Mouse (Mus musculus): Measurements from ENCODE around the gene Hoxb3. TPM values are rescaled to one million over a fixed set of nuclear protein-coding genes. Genes with fewer than 3 reads are reported as not detected.

Gene Hoxb3
- polyA plus RNA-seq, 1 experiment from 2014 or later: 0.45 TPM

DNA sequence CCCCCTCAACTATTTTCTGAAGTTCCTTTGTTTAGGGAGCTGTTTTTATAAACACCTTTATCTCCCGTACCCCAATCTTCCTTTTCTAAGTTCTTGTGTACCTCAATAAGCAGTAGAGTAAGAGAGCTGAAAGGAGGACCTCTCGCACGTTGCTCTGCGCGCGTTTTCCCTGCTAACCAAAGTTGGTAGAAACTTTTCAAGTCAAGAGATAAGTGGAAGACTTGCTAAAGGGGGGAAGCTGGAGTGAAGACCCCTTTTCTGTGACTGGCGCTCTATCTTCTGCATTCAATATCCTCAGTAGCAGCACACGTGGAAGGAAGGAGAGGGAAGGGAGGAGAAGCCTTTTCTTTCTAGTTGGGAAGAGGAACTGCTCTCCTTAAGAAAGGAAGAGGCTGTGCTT, 1.8 kb downstream of the Hoxb3 start:
- peaks cover 98% of the 10 kb centered on the region for H3K27me3 ChIP-seq (replicated peaks)
- WGBS: 9% methylated on average over 8 of the region's 8 CpGs
- no peak overlapping the region for H3K9ac ChIP-seq
- H3K4me1 ChIP-seq (replicated peaks): peaks cover 3% of the 10 kb centered on the region; the same call in 1 of the 2 replicates
- no peaks in the 10 kb centered on the region for H3K36me3 ChIP-seq
- no peaks in the 10 kb centered on the region for H3K9me3 ChIP-seq (replicated peaks)
- H3K4me3 ChIP-seq: no peak overlapping the region
- no peak overlapping the region for H3K27ac ChIP-seq (ENCODE audit: poor library complexity, severe bottlenecking)
- no peak overlapping the region for H3K4me2 ChIP-seq
- ATAC-seq (ENCODE audit: insufficient number of reproducible peaks, low FRiP score): no peak

DNA sequence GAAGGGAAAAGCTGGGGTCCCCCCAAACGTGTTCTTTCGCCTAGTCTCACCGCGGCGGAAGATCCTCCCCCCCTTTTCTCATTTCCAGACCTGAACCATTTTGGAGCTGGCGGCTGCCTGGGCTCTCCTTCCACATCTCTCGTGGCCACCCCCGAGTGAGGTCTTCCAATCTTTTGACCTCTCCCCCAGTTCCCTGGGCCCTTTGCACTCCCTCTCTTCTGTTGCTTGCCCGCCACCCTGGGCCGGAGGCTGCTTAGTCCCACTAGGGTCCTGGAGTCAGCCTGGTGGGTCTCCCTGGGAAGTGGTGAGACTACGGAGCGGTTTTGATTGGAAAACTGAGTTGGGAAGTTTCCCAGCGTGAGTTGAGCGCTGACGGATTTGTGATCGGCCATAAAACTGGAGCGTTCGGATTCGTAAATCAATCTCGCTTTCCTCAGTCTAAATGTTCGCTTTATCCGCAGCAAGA, 2.7 kb downstream of the Hoxb3 start:
- Histone ChIP-seq H3K36me3 (no peaks in the 10 kb centered on the region), H3K4me2 (peak overlapping the region; percentile 18; the same call in 1 of the 2 replicates), H3K9ac (no peak overlapping the region), H3K4me1 (replicated peaks) (no peaks in the 10 kb centered on the region), H3K27ac (ENCODE audit: poor library complexity, severe bottlenecking) (no peak overlapping the region), H3K9me3 (replicated peaks) (no peaks in the 10 kb centered on the region), H3K4me3 (0 out of 2 replicates have a peak overlapping the region, but pooled peaks have one; percentile 1), H3K27me3 (replicated peaks) (peaks cover 99% of the 10 kb centered on the region)
- 8% methylated on average over 22 of the region's 22 CpGs for WGBS
- ATAC-seq (ENCODE audit: insufficient number of reproducible peaks, low FRiP score): no peak

DNA sequence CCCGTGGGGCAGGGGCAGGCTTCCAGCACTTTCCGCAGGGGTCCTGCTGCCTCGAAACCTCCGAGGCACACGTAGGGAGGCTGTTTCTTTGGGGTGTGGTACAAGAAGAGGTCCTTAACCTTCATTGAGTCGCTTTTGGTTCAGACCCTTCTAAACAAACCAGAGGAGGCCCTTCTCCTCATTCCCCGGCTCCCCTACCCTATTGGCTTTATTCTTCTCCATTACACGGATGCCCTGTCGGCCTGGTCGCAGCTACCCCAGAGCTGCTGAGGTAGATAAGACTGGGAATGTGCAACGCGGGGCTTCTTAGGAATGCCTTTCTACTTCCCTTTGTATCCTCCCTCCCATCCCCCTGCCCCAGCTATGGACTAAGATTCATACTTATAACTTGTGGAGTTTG, 3.6 kb downstream of the Hoxb3 start:
- Histone ChIP-seq H3K4me1 (replicated peaks) (no peaks in the 10 kb centered on the region), H3K27me3 (replicated peaks) (peaks cover 100% of the 10 kb centered on the region), H3K9ac (no peak overlapping the region), H3K4me3 (no peak overlapping the region), H3K9me3 (replicated peaks) (no peaks in the 10 kb centered on the region), H3K36me3 (no peaks in the 10 kb centered on the region), H3K27ac (ENCODE audit: poor library complexity, severe bottlenecking) (no peak overlapping the region), H3K4me2 (no peak overlapping the region)
- ATAC-seq (ENCODE audit: insufficient number of reproducible peaks, low FRiP score): no peak
- 4% methylated on average over 12 of the region's 12 CpGs for WGBS

DNA sequence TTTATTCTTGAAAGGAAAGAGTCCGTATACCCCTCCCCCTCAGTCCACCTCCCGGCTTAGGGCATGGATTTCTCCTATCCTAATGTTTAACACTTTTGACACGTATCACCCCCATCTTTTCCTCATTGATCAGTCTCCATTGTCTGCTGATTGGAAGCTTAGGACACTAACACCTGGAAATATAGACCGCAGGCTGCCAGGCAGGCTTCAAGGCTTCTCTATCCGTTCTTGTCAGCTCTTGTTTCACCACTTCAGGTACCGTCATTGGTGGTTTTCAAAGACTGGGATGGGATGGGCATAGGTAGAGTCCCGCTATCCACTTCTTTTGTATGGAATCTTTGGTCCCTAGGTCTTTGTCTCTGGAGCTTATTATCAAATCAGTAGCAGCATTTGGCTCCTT, 4.0 kb downstream of the Hoxb3 start:
- 5% methylated on average over 7 of the region's 7 CpGs for WGBS
- H3K9ac ChIP-seq: no peak overlapping the region
- H3K4me1 ChIP-seq (replicated peaks): no peaks in the 10 kb centered on the region
- no peaks in the 10 kb centered on the region for H3K9me3 ChIP-seq (replicated peaks)
- peaks cover 100% of the 10 kb centered on the region for H3K27me3 ChIP-seq (replicated peaks)
- H3K4me2 ChIP-seq: no peak overlapping the region
- no peak for ATAC-seq (ENCODE audit: insufficient number of reproducible peaks, low FRiP score)
- H3K27ac ChIP-seq (ENCODE audit: poor library complexity, severe bottlenecking): no peak overlapping the region
- H3K36me3 ChIP-seq: no peaks in the 10 kb centered on the region
- H3K4me3 ChIP-seq: no peak overlapping the region

GRCm38 (mm10) chr11:96327750-96328149, 4.6 kb downstream of the Hoxb3 start:
- no peak overlapping the region for H3K27ac ChIP-seq (ENCODE audit: poor library complexity, severe bottlenecking)
- H3K9ac ChIP-seq: no peak overlapping the region
- 13% methylated on average over 5 of the region's 5 CpGs for WGBS
- H3K36me3 ChIP-seq: no peaks in the 10 kb centered on the region
- H3K4me3 ChIP-seq: no peak overlapping the region
- H3K9me3 ChIP-seq (replicated peaks): no peaks in the 10 kb centered on the region
- H3K4me2 ChIP-seq: no peak overlapping the region
- 0 out of 2 replicates have a peak, but pooled peaks cover 2% of the 10 kb centered on the region for H3K4me1 ChIP-seq (replicated peaks)
- no peak for ATAC-seq (ENCODE audit: insufficient number of reproducible peaks, low FRiP score)
- peaks cover 100% of the 10 kb centered on the region for H3K27me3 ChIP-seq (replicated peaks)

DNA sequence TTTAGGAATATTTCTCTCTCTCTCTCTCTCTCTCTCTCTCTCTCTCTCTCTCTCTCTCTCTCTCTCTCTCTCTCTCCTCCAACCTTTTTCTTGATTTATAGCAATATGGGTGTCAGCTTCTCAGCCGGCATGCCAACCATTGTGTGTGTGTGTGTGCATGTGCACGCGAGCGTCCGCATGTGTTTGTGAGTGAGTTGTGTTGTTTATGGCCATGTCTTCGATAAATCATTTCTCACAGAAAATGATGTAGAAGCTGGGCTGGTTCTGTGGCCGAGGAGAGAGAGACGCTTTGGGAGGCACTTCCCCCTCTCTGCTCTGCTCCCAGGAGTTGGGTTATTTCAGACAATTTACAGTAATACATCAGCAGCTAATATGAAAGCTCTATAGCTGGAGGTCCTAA, 5.5 kb downstream of the Hoxb3 start:
- 12% methylated on average over 8 of the region's 8 CpGs for WGBS
- Histone ChIP-seq H3K4me1 (replicated peaks) (0 out of 2 replicates have a peak, but pooled peaks cover 6% of the 10 kb centered on the region), H3K4me2 (no peak overlapping the region), H3K4me3 (no peak overlapping the region), H3K27me3 (replicated peaks) (peaks cover 100% of the 10 kb centered on the region), H3K9me3 (replicated peaks) (no peaks in the 10 kb centered on the region), H3K36me3 (no peaks in the 10 kb centered on the region), H3K9ac (no peak overlapping the region), H3K27ac (ENCODE audit: poor library complexity, severe bottlenecking) (no peak overlapping the region)
- no peak for ATAC-seq (ENCODE audit: insufficient number of reproducible peaks, low FRiP score)

- Histone ChIP-seq H3K4me2 (peak overlapping the region; percentile 62; the same call in 1 of the 2 replicates), H3K9me3 (replicated peaks) (no peaks in the 10 kb centered on the region), H3K4me1 (replicated peaks) (0 out of 2 replicates have a peak, but pooled peaks cover 6% of the 10 kb centered on the region), H3K27ac (ENCODE audit: poor library complexity, severe bottlenecking) (no peak overlapping the region), H3K4me3 (peak overlapping the region; percentile 40), H3K36me3 (no peaks in the 10 kb centered on the region), H3K27me3 (replicated peaks) (peaks cover 100% of the 10 kb centered on the region), H3K9ac (no peak overlapping the region)
- whole genome bisulfite sequencing: 2% methylated on average over 8 of the region's 8 CpGs
- no peak for ATAC-seq (ENCODE audit: insufficient number of reproducible peaks, low FRiP score)
Observed at GRCm38 (mm10) chr11:96332105-96332504, 9.0 kb downstream of the Hoxb3 start.

GRCm38 (mm10) chr11:96332618-96333032, 9.5 kb downstream of the Hoxb3 start:
- no peak for ATAC-seq (ENCODE audit: insufficient number of reproducible peaks, low FRiP score)
- Histone ChIP-seq H3K4me3 (peak overlapping the region; percentile 40), H3K9me3 (replicated peaks) (no peaks in the 10 kb centered on the region), H3K27me3 (replicated peaks) (peaks cover 100% of the 10 kb centered on the region), H3K4me1 (replicated peaks) (0 out of 2 replicates have a peak, but pooled peaks cover 6% of the 10 kb centered on the region), H3K4me2 (peak overlapping the region; percentile 62), H3K27ac (ENCODE audit: poor library complexity, severe bottlenecking) (0 out of 2 replicates have a peak overlapping the region, but pooled peaks have one; percentile 14), H3K9ac (peak overlapping the region; percentile 57), H3K36me3 (no peaks in the 10 kb centered on the region)
- WGBS: under 1% methylated on average over 33 of the region's 35 CpGs

GRCm38 (mm10) chr11:96333241-96334001, 10.3 kb downstream of the Hoxb3 start:
- WGBS: 11% methylated on average over 17 of the region's 17 CpGs
- Histone ChIP-seq H3K4me2 (peak overlapping the region; percentile 62), H3K9me3 (replicated peaks) (no peaks in the 10 kb centered on the region), H3K36me3 (no peaks in the 10 kb centered on the region), H3K27ac (ENCODE audit: poor library complexity, severe bottlenecking) (0 out of 2 replicates have a peak overlapping the region, but pooled peaks have one; percentile 14), H3K9ac (peak overlapping the region; percentile 57), H3K27me3 (replicated peaks) (peaks cover 100% of the 10 kb centered on the region), H3K4me1 (replicated peaks) (0 out of 2 replicates have a peak, but pooled peaks cover 6% of the 10 kb centered on the region), H3K4me3 (peak overlapping the region; percentile 40)
- ATAC-seq (ENCODE audit: insufficient number of reproducible peaks, low FRiP score): no peak

DNA sequence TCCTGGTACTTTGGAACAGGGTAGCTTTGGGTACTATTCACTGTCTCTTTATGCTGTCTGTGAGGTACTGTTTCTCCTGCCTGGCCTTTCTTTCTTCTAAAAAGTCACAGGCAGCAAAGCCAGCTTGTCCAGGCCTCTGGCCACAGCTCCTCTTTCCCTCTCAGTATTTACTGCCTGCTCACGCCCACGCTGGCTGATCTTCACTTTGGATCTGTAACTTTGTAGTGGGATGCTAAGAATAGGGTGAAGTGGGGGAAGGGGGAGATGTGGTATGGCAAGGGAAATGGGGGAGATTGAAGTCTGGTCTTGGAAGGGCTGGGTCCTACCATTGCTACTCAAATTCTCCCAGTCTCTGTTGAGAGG, 10.9 kb downstream of the Hoxb3 start:
- Histone ChIP-seq H3K27ac (ENCODE audit: poor library complexity, severe bottlenecking) (no peak overlapping the region), H3K9ac (no peak overlapping the region), H3K4me3 (no peak overlapping the region)

DNA sequence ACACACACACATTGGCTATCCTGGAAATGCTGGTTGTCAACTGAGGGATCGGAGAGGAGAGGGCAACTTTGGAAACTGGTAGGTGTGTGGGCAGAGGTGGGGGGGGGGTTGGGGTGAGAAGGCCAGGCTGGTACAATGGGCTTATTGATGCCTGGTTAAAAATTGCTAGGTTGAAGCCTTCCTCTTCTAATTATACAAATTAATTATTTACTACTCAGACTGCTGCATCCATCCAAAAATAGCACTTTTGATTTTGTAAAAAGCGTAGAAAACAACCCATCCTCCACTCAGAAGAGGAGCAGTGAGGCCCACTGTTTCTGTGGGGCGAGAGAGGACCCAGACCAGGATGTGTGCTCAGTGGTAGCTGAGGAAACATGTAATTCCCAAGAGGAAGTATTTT, 11.9 kb downstream of the Hoxb3 start:
- Histone ChIP-seq H3K9me3 (replicated peaks) (no peaks in the 10 kb centered on the region), H3K4me1 (replicated peaks) (0 out of 2 replicates have a peak, but pooled peaks cover 6% of the 10 kb centered on the region), H3K9ac (no peak overlapping the region), H3K36me3 (no peaks in the 10 kb centered on the region), H3K4me2 (no peak overlapping the region), H3K27ac (ENCODE audit: poor library complexity, severe bottlenecking) (no peak overlapping the region), H3K4me3 (no peak overlapping the region), H3K27me3 (replicated peaks) (peaks cover 100% of the 10 kb centered on the region)
- WGBS: 55% methylated on average over 3 of the region's 3 CpGs
- no peak for ATAC-seq (ENCODE audit: insufficient number of reproducible peaks, low FRiP score)

More for the DNA sequence above, 10.9 kb downstream of the Hoxb3 start:
- no peak for ATAC-seq (ENCODE audit: insufficient number of reproducible peaks, low FRiP score)
- H3K9me3 ChIP-seq (replicated peaks): no peaks in the 10 kb centered on the region
- WGBS: 16% methylated on average over 2 of the region's 2 CpGs
- H3K4me2 ChIP-seq: 0 out of 2 replicates have a peak overlapping the region, but pooled peaks have one; percentile 8
- H3K27me3 ChIP-seq (replicated peaks): peaks cover 100% of the 10 kb centered on the region
- H3K36me3 ChIP-seq: no peaks in the 10 kb centered on the region
- H3K4me1 ChIP-seq (replicated peaks): 0 out of 2 replicates have a peak, but pooled peaks cover 6% of the 10 kb centered on the region
